Mouse (Mus musculus) kidney, postnatal 10 days (tissue): Measurements from ENCODE around the gene Slc25a27.

Experiments used
- DNase-seq: peaks from one replicate; pipeline ENCODE4 v3.0.0; 2021; ENCODE audit warnings: mixed read lengths

Slc25a27 gene

DNA sequence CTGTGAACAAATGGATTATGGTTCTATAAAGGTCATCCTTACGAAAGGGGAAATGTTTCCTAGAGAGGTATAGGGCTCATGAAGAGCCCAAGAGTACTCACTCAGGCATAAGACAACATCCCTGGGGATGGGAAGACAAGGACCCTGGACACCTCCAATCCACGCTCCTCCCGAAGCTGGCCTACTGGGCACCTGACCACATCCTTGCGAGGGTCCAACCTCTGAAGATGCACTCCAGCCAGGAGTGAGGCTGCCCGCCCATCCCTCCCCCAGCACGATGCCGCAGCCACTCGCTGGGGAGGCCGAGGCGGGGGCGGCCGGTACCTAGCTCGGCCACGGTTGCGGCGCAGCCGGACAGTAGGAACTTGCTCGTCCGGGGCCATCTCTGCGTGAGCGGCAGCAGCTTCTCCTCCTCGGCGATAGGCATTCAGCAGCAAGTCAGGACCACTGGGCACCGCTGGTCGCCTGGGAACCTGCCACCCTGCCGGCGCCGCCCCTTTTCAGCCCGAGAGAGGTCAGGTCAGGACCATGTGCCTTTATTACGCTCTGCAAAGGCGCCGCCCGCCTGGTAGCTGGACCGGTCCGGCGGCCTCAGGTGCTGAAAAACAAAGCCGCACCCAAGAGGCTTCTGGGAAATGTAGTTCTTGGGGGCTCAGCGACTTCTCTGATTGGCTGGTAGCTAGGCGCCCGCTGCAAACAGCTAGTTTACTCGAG lies at the start of gene Slc25a27:
Gene Slc25a27, minus strand, starts transcription at position 639 of the 714 bp plus-strand sequence.
- DNase-seq: peak; percentile 93

- DNase-seq: no peak
These were observed 49.6 kb upstream of the Slc25a27 start for GRCm38 (mm10) chr17:43716601-43717000.

DNA sequence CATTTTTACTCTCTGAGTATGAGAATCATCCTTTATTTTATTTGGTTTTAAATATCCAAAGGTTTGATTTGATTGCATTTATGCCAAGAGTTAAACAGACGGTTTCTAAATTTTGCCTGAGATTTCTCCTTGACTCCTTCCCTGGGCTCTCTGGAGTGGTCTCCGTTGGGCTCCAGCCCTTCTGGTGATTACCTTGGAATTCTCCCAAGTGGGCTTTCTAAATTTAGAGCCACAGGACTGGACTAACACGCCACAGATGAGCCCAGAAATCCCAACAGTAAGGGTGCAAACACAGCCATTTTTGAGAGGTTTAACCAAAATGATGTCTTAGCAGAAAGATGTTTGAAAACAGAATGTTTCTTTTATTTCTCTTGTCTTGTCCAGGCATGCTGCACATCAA lies 47.2 kb upstream of the Slc25a27 start:
- DNase-seq: no peak

DNA sequence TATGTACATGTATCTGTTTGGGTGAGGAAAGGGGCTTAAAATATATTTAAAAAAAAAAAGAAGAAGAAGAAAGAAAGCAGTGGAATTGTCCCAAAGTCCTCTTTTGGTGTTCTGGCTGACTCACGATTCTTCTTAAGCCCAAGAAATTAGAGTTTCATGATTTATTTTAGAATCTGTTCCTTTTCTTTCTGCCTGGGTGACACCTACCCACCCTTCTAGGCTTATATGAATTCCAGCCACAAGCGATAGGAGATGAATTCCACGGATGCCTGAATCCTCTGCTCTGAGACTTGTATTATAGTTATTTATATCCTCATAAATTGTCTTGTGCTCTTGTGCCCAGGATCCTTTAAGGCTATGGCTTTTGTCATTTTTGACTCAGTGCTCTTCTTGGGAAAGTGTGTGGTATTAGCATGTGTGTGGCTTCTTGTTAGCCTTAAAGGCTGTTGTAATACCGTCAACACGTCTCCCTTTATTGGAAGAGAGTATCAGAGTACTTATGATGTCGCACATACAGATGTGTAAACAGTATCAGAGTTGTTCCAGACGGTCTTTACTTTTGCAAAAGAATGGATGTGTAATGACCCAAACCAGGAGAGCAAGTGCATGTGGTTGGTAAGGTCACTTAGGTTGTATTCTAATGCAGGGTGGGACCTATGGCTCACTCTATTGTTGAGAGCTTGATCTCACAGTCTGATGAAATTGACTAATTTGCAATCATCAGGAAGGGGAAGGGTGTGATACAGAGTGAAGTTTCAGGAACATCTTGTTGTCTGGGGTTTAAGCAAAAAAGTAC lies 44.7 kb upstream of the Slc25a27 start:
- DNase-seq: no peak

GRCm38 (mm10) chr17:43707254-43707653 lies 40.2 kb upstream of the Slc25a27 start:
- peak; percentile 34 for DNase-seq

- no peak for DNase-seq
These were observed 39.7 kb upstream of the Slc25a27 start for GRCm38 (mm10) chr17:43706749-43707148.

DNA sequence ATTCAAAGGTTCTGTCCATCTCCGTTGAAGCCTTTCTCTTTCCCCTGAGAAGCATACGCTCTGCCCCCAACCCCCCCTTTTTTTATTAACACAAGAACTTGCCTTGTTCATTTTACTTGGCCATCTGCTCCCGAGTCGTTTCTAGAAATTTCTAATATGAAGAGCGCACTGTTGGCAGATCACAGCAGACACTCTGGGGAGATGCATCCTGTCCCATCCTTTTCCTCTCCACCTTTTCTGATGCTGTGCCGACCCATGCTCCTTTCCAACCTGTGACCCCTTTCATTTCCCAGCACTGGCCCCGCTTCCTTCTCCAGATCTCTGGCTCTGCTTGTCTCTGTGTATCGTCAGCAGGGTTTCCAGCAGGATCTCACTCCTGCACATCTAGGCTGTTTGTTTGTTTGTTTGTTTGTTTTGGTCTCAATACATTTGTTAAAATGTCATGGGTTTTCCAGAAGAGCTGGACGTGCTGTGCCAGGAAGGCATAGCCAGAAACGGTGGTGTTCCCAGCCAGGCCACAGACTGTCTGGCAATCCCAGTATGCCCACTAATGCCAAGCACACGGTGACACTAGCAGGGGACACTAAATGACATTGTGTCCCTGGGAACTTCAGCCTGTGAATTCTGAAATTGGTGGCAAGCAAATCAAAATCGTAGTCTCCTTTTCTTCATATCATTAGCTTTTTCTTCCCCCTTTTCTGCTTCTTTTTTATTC lies 37.4 kb upstream of the Slc25a27 start:
- DNase-seq: no peak

- DNase-seq: peak; percentile 81
These were observed 34.0 kb upstream of the Slc25a27 start for GRCm38 (mm10) chr17:43701060-43701459.

GRCm38 (mm10) chr17:43698997-43699649 lies 32.1 kb upstream of the Slc25a27 start:
- DNase-seq: peak; percentile 86

DNA sequence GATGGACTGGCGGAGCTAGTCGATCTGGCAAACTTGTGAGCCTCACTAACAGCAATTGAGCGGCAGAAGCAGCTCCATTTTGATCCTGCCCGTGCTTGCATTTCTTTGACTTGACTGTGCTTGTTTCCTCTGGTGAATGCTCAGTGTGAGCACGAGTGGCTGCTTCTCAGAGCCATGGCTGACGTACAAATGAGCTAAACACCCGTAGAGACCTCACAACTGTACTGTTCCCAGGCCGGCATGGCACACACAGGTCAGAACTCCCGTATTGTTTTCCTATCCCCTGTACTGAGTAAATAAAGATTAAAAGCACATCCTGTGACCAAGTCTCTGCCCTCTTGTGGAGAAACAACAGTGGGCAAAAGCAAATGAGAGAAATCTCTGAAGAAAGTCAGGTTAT lies 22.6 kb upstream of the Slc25a27 start:
- DNase-seq: no peak

- DNase-seq: no peak
These were observed 17.6 kb upstream of the Slc25a27 start for GRCm38 (mm10) chr17:43684638-43685037.

- DNase-seq: no peak
These were observed 17.1 kb upstream of the Slc25a27 start for GRCm38 (mm10) chr17:43684086-43684485.

DNA sequence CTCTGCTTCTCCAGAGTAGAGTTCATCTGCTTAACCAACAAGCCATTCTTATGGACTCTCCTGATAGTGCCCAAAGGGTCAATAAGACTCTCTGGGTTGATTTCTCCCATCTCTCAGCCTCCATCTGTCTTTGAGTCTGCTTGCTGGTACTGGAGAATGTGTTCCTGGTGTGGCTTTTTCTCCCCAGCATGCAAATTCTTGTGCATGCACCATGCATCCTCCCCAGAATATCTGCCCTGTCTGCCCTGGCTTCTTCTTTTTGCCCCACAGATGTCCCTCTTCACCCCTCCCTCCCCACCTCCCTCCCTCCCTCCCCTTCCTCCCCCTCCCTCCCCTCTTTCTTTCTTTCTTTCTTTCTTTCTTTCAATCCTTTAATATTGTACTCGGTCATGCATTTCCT lies 10.3 kb upstream of the Slc25a27 start:
- DNase-seq: no peak

DNA sequence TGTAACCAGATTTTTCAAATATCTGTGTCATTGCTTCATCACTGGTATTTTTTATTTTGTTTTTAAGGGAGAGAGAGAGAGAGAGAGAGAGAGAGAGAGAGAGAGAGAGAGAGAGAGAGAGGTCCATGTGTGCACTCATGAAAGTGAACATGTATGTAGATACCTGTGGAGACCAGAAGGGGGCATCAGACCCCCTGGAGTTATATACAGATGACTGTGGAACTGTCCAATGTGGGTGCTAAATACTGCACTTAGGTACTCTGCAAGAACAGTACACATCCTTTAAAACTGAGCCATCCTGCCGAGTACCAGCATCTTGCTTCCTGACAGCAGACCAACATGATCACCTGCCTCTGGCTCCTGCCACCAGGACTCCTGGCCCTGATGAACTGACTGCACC lies 9.2 kb upstream of the Slc25a27 start:
- no peak for DNase-seq

GRCm38 (mm10) chr17:43675228-43675627 lies 8.2 kb upstream of the Slc25a27 start:
- peak; percentile 21 for DNase-seq

DNA sequence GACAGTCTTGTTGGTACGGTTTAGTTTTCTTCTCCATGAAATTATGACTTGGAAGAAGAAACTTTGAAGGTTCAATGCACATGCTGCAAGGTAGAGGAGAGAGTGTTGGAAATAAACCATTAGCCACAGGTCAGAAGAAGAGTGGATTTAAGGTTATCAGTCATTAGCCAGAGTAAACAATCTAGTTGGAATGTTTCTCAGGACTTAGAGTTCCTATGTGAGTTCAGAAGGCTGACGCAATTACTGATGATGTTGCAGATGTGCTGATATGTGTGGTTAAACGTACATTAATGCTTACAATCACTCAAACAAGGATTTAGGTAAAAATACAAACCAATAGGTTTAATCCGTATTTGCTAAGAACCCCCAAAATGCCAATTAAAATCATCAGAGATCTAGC lies 4.9 kb upstream of the Slc25a27 start:
- DNase-seq: no peak

DNA sequence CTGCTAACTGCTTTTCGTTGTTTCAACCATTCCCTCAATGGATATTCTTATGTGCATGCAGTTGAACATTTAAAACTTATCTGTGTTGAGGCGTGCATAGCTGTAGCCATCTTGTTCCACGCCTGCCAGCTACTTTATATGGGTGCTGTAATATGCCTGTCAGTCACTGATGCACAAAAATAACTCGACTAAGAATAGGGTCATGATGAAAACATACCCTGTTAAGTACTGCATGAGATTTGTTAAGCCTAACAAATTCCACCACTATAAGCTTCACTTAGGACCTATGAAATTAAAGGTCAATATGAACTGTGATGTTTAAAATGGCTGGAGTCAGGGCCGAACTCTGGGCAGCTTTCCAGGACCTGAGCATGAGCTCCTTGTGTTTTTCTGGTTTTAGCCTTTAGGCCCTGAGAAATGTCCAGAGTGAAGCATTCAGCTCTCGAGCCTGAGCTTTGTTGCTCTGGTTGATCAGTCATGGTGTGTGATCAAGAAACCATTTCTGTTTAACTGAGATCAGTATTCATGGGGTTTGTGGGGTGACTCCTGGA lies 2.2 kb upstream of the Slc25a27 start:
- peak; percentile 13 for DNase-seq

DNA sequence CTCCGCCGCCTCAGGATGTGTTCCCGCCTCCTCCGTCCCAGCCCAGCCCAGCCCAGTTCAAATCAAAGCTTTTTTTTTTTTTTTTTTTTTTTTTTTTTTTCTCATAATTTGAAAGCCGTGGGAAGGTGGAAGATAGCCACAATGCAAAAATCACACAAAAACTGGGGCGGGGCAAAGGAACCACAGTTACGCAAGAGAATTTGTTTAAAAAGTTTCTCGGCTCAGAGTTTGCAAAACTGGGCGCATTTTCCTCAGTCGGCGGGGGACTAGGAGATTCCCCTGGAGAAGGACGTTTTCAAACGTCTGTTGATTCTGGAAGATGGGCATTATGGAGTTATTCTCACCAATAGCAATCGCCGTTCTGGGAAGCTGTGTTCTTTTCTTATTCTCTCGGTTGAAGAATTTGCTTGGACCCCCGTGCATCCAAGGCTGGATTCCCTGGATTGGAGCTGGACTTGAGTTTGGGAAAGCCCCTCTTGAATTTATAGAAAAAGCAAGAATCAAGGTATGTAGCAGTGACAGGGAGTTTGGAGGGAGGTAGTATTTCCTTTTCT lies 353 bp upstream of the Slc25a27 start, which contains the start of gene Cyp39a1:
Gene Cyp39a1, plus strand, starts transcription at position 136 of the 554 bp plus-strand sequence.
- DNase-seq: no peak

DNA sequence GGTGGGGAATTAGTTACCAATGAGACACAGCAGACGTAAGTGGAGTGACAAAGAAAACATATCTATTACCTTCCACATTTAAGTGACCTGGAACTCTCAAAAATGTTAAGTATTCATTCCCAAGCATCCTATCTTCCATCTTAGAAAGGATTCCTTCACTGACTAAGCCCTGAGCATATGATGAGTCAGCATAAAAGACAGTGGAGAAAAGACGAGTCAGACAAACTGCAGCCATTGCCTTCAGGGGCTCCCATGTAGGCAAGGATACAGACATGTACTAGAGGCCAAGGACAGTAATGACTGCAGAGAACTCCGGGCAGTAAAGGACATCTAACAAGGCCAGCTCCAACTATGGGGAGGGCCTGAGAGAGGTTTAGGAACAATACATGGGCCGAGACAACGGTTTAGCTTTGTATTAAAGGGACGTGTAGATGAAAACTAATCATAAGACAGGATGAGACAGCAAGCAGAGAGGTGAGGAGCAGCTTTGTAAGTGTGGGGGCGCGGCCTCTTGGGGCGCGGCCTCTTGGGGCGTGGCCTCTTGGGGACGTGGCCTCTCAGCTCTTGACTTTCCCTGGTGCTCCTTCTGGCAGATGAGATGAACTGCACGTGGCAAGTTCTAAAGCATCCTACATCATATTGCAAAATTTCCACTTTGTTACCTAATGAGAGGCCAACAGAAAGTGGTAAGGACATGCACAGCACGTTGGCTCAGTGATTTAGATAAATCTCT lies 15.5 kb downstream of the Slc25a27 start:
- DNase-seq: no peak

DNA sequence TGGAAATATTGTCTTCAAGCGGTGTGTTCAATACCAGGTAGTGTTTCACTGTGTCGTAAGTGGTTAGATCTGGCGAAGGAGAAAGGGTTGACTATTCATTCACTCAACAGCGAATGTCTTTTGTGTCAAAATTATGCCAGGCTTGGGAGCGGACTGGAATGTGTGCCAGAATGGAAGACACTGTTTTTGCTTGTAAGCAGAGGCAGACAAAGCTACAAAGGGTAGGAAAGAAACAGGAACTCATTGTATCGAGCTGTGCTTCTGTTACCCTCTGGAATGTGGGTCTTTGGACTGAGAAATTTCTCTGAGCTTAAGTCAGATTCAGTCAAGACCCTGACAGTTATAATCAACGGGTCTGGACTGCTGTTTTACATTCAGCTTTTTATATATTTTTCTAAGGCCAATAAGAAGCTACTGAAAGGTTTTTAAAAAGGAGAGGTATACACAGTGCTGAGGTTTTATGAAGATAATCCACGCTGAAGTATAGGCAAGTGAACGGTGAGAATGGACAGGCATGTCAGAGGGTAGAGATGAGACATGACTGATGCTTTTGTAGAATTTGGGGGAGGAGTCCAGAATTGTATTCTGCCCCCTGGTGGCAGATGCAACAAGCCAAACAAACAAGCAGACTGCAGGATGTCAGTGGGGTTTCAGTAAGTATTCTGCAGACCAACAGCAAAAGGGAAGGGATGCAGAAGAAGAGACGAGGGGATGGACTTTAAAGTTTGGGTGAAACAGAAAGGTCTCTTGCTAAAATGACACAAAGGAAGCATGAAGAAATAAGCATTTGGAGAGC lies 17.2 kb downstream of the Slc25a27 start:
- peak; percentile 17 for DNase-seq

GRCm38 (mm10) chr17:43646925-43647324 lies 20.1 kb downstream of the Slc25a27 start:
- no peak for DNase-seq
